Mouse (Mus musculus) stomach, postnatal 0 days (tissue): ENCODE data around the gene Mtmr3.

Source experiments
- CTCF ChIP-seq: IDR thresholded peaks from 2 replicates; pipeline ENCODE4 v1.5.1; 2016; ENCODE audit warnings: antibody characterized with exemption, low read depth, mild to moderate bottlenecking, moderate library complexity
- EP300 ChIP-seq: optimal IDR thresholded peaks from 2 replicates; pipeline ENCODE3; 2016; ENCODE audit warnings: antibody characterized with exemption

DNA sequence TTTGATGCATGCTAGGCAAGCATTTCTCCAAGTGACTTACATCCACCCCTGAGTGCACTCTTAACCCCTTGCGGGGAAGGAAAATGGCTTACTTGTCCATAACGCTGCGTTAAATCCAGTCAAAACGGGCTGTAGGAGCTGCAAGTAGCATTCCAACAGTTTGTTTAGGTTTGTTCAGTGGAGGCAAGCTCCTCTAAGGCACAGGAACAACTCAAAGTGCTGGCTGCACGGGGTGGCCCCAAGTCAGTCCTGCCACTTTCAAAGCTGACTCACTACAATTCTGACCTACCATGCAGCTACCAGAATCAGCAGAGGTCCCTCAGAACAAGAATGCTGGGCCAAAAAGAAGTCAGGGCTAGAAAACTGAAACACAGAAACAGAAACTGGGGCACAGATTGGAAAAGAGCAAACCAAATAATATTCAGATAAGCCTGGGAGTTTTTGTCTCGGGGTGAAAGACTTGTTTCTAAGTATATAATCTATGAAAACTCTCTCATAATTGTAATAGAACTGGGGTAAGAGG is 72.5 kb downstream of the Mtmr3 start:
- no peak for TF ChIP-seq CTCF
- no peak for TF ChIP-seq EP300
